Mouse (Mus musculus) spleen, postnatal 4 days (tissue): ENCODE measurements around the gene Vmn1r207-ps.
"Not testable (repeated sequence)": the region's sequence is repeated elsewhere in the genome, so short reads cannot be mapped to it uniquely, and the experiment has no call there.

Experiments
- DNase-seq, 2 experiments: peaks; one replicate each; pipeline ENCODE4 v3.0.0; 2022; ENCODE audit warnings: low spot score in 2 of 2

Gene Vmn1r207-ps

DNA sequence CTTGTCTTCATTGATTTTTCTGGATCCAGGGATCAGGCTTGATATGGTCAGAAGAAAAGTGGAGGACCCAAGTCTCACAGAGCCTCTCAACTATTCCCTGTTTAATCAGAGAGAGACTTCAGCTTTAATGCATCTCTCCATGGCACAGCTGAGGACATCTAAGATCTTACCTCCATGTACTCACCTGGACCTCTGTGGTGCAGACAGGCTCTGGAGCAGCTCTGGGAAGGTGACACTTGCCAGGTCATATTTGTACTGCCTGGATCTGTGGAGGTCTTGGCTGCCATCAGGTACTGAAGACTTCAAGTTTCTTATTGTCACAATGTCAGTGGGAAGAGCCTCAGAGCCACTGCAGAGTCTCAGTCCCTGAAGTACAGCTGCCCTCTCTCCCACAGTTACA, at the start of gene Vmn1r207-ps:
TSS of gene Vmn1r207-ps (minus strand) at position 101 of the 400 bp plus-strand sequence.
- not testable (repeated sequence) for DNase-seq

DNA sequence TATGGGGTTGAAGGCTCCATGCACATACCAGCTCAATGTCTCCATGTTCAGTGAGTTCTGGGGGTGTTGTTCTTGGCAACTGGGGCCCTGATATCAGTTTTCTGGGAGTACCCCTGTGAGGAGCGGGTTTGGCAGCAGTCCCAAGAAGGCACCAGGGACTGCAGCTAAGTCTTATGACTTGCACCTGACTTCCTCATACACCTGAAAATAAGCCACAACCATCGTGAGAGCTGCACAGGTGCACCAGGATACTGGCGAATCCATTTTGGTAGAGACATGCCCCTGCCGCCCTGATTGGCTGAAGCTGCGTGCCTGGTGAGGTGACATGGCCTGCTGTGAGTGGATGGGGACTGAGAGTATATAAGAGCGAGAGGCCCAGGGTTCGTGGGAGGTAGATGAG, 47.9 kb upstream of the Vmn1r207-ps start, which contains the start of gene Vmn1r208:
TSS of gene Vmn1r208 (minus strand) at position 101 of the 400 bp plus-strand sequence.
- not testable (repeated sequence) for DNase-seq

GRCm38 (mm10) chr13:22771592-22771991, 42.2 kb upstream of the Vmn1r207-ps start:
- not testable (repeated sequence) for DNase-seq

GRCm38 (mm10) chr13:22747524-22747923, 18.1 kb upstream of the Vmn1r207-ps start:
- DNase-seq = no peak

DNA sequence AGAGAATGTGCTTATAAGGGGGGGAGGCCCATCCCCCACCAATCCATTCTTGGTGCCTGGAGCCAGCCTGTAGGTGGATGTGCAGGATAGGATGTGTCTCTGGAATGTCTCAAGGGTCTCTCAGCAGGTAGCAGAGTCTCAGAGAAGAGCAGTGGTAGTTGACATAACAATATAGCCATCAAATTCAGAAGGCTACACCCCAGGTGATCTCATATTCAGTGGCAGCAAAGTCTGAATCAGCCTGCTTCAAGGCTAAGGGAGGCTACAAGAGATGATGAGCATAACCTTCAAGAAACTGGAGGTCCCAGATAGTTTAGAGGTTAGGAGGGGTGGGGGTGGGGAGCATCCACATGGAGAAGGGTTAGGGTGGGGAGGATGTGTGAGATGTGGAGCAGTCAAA, 22.5 kb downstream of the Vmn1r207-ps start:
- DNase-seq = not testable (repeated sequence)

- not testable (repeated sequence) for DNase-seq
Observed at GRCm38 (mm10) chr13:22702951-22703350, 26.5 kb downstream of the Vmn1r207-ps start.
